Mouse (Mus musculus): ENCODE results near the gene Nhlrc3. TPM values are rescaled to one million over a fixed set of nuclear protein-coding genes. Genes with fewer than 3 reads are reported as not detected.

The Nhlrc3 gene
- total RNA-seq, 2 experiments from 2014 or later = 8.5 to 9.9 TPM

DNA sequence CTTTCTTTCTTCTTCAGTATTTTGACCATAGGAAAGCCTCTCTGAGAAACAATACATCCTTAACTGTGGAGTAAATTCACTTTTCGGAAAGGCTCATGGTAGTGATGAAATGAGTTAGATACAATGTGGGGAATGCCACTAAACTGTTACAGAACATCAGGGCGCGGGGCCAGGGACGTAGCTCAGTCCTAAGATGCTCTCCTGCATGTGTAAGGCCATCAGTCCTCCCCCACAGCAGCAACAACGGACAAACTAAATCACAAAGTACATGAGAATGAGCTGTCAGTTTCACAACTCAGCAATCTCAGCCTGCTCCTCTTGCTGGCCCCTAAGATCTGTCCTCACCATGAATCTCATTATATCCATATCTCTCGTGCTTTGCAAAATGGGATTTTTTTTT lies 8.6 kb downstream of the Nhlrc3 start:
- DNase-seq (ENCODE audit: low spot score in 2 of 2) = no peak

DNA sequence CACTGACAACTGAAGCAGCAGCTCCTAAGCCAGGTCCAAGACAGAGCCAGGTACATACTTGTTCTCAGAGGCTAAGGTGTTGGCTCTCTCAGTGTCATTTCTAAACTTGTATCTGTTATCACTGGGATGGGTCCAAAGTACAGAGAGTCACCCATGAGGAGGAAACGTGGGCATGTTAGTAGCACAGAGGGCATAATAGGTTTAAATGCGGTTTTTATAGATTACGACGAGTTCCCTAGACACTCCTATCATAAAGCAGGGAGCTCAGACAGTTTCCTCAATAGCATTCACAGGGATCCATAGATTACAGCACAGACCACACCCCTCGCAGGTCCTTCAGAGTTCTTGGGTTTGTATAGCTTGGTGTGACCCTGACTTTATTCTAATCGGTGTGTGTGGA lies 9.1 kb downstream of the Nhlrc3 start:
- DNase-seq (ENCODE audit: low spot score in 2 of 2) = no peak

DNA sequence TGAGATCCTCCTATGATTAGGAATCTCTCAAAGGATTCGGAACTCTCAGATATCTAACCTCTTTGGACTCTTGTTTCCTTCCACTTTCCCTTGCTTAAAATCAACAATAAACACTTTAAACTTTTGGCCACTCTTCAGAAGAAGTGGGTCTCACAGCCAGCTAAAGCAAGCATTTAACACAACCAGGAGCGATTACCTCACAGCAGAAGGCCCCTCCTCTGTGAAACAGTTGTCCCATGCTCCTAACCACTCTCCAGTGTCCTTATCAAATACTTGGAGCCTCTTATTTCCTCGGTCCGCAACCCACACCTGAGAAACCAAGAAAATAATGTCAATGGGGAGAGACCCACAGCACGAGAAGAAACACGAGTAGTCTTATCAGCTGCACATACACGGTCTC lies 9.8 kb downstream of the Nhlrc3 start:
- no peak for DNase-seq (ENCODE audit: low spot score in 2 of 2)

DNA sequence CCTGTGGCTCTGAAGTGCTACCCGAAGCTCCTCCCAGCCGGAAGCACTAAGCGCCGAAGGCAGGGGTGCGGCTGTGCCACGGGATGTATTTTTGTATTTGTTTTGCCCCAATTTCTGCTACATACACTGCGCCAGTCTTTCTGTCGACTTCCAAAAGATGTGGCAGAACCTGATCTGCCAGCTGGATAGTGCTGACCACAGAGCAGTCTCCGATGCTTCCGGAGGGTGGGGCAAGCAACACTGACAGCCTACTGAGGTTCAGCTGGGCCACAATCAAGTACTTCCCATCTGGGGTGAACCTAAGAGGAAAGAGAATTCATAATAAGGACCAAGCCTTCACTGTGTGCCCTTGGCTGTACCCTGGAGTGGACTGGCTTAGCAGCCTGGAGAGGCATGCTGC lies 10.8 kb downstream of the Nhlrc3 start:
- peak in 1 of 2 experiments; percentile 5 for DNase-seq (ENCODE audit: low spot score in 2 of 2)

DNA sequence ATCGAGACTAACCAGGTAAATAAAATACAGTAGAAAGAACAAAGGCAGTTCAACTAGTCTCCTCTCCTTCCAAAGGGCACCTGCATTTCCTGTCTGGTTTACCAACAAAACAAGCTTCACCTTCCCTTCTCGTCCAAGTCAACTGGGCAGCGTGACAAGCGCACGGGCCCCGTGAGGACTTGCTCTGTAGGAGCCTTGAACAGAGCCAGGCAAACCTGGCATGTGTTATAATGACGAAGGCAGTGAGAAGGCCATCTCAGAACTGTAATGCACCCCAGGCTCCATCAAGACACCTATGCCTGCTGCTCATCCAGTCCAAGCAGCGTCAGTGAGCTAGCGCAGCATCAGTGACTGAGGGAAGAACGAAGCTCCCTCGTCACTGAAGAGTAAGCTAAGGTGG lies 12.5 kb downstream of the Nhlrc3 start:
- peak; percentile 2 to 8 for DNase-seq (ENCODE audit: low spot score in 2 of 2)

DNA sequence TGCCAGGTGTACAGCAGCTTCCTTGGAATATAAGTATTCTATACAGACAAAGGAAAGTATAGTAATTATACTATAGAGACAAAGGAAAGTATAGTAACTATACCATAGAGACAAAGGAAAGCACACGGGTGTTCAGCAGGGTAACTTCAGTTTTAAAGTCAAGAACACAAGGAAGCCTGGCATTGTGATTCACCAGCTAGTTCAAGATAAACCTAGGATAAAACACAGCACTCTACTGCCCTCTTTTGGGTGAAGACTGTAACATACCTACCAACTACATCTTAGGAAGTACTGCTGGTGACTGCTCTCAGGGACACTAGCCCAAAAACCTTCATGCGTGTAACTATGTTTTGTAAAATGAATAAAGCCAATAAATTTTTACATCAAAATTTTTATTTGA lies 14.9 kb downstream of the Nhlrc3 start:
- DNase-seq (ENCODE audit: low spot score in 2 of 2) = peak in 1 of 2 experiments; percentile 33

DNA sequence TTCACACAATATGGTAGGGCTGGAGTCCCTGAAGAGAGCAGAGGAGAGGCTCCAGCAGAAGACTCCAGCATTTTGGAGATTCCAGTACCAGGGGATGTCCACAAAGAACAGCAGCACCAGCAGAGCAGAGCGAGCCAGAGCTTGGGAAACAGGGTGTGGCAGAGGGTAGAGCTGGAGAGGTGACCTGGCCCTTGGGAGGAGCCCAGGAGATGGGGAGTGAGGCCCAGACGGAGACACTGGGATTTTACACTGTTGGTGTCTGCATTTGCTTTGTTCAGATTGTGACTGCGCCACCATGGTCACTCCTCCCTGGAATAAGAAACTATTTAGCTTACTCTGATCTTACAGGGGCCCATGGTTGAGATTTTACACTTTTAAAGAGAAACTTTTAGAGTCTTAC lies 16.3 kb downstream of the Nhlrc3 start:
- DNase-seq (ENCODE audit: low spot score in 2 of 2) = peak in 1 of 2 experiments; percentile 6

DNA sequence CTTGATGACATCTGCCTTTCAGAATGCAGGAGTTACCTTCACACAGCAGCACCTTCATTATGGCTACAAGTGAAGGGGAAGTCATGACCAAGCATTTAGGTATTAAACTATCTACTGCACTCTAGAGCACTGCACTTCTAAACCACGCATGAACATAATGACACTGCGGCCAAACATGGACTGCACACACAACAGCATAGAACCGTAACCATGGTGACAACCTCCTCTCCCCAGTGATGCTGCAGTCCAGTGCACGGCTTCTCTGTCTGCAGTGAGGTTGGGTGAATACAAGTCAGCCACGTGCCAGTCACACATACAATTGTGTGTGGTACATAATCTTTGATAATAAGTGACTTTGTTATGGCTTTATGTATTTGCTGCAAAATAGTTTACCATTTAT lies 17.6 kb downstream of the Nhlrc3 start:
- peak in 1 of 2 experiments; percentile 4 for DNase-seq (ENCODE audit: low spot score in 2 of 2)

DNA sequence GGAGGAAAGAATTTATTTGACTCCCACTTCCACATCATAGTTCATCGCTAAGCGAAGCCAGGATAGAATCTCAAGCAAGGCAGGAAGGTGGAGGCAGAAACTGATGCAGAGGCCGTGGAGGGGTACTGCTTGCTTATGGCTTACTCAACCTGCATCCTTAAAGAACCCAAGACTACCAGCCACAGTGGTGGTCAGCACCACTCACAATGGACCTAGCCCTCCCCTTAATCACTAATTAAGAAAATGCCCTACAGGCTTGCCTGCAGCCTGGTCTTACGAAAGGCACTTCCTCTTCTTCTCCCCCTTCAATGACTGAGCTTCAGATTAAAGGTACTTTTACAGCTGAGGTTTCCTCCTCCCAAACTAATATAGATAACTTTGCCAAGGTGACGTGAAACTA lies 26.6 kb downstream of the Nhlrc3 start:
- peak in 1 of 2 experiments; percentile 2 for DNase-seq (ENCODE audit: low spot score in 2 of 2)

DNA sequence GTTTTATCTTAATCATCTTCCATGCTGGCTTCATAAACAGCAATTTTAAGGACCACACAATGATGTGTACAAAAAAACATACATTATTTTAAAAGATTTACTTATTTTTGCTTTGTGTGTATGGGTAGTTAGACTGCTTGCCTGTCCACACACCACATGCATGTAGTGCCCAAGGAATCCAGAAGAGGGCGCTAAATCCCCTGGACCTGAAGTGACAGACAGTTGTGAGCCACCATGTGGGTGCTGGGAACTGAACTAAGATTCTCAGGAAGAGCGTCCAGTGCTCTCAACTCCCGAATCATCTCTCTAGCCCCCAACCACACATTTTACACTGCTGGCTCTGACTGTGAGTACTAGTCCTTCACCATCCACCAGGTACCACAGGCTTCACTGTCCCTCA lies 28.5 kb downstream of the Nhlrc3 start:
- DNase-seq (ENCODE audit: low spot score in 2 of 2) = no peak

DNA sequence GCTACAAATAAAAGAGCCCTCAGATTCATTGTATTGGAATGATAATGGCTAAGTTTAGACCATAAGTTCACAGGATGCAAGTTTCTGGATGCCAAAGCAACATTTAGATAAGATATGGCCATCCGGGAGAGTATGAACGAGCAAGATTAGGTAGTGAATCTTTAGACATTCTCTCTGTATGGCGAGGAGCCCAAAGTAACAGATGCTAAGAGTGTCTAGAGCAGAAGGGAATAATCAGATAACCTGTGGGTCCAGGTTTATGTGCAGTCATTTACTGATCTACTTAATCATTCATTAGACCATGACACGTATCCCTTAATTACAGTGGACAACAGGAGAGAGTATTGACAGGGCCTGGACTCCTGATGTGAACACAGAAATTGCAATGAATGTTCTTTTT lies 39.6 kb downstream of the Nhlrc3 start:
- DNase-seq (ENCODE audit: low spot score in 2 of 2) = no peak

DNA sequence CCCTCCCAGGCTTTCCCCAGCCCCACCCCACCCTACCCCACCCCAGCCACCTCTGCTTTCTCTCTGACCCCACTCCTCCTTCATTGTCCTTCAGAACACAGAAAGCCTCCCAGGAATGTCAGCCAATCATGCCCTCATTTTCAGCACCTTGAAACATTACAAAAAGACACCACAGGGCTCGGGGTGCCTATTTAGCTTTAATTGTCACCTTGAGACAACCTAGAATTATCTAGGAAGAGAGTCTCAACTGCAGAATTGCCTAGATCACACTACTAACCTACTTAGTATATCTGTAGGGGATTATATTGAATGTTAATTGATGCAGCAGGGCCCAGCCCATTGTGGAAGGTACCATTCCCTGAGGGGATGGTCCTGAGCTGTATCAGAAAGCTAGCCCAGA lies 40.4 kb downstream of the Nhlrc3 start:
- DNase-seq (ENCODE audit: low spot score in 2 of 2) = no peak

DNA sequence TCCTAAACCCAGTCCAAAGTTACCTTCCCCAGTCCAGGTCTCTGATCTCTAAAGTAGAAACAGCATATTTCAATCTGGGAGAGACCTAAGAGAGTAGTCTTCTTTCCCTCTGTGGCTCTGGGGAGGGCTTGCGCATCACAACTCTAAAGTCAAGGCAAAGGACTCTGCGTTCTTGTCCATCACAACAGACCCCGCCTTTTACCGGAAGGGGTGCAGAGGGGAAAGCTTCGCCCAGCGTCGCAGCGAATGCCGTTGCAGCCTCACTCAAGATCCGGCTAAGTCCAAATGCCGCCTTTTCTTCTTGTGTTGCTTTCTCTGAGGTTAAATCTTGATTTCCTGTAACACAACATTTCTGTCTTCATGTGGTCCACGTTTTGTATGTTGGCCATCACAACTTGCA lies 41.5 kb downstream of the Nhlrc3 start:
- DNase-seq (ENCODE audit: low spot score in 2 of 2) = no peak

DNA sequence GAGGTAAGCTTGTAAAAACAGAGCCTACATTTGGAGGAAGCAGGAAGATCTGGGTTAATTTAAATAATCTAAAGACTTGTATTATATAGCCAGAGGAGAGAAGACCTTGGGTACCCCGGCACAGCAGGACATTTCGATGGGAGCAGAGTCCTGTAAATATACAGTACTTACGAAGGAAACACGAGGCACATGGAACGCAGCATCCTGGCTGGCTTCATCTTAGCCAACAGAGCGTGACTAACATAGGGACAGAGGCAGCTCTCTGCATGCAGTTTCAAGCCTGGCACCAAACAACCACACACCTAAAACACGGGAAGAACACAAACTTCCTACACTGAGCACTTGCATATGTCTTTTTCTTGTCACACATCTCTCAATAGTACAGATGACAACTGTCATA lies 45.4 kb downstream of the Nhlrc3 start:
- no peak for DNase-seq (ENCODE audit: low spot score in 2 of 2)

DNA sequence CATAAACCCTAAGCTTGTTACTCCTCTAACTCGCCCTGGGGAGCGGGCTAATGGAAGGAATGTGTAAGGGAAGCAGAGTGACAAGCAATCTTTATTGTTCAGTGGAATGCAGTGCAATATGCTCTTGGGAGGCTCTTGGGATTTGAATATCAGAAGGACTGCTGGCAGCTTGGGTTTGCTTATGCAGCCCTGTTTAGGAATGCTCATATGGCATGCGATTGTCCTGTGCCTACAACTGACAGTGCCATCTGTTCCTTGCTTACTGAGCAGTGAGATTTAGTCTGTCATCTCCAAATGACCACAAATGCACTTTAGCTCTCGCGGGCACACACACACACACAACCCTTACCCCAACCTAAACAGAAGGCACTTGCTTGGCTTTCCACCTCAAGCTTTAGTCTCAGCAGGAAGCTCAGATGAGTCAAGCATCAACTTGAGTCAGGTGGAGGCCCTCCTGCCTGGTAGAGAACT lies 47.1 kb downstream of the Nhlrc3 start:
- no peak for DNase-seq (ENCODE audit: low spot score in 2 of 2)

DNA sequence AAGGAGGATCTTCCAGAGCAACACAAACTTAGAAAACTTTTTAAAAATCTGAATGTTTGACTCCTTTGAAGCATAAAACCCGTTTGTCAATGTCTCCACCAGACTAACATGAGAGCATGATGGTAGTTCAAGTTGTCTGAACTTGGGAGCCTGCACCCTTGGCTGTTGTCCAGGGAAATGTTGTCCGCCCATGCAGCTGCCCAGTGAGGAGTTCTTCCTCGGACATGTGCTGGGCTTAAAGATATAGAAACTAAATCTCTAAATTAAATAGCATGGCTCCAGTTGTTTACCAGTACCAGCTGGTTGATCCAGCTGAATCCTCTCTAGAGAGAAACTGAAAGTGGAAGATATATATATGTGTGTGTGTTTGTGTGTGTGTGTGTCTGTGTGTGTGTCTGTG lies 49.2 kb downstream of the Nhlrc3 start:
- DNase-seq (ENCODE audit: low spot score in 2 of 2) = no peak

DNA sequence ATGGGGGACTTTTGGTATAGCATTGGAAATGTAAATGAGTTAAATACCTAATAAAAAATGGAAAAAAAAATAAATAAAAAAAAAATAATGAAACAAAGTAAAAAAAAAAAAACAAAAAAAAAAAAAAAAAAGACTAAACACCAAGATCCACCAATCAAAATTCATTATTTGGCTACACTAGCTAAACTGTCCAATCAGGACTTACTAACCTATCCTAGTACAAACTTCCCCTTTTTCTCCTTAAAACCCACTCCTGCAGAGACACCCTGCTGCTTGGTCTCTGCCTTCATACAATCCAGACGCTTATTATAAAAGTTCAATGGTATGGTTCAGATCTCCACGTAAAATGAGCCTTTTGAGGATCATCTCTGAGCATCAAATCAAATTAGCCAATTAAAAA lies 49.7 kb downstream of the Nhlrc3 start:
- DNase-seq (ENCODE audit: low spot score in 2 of 2) = no peak

DNA sequence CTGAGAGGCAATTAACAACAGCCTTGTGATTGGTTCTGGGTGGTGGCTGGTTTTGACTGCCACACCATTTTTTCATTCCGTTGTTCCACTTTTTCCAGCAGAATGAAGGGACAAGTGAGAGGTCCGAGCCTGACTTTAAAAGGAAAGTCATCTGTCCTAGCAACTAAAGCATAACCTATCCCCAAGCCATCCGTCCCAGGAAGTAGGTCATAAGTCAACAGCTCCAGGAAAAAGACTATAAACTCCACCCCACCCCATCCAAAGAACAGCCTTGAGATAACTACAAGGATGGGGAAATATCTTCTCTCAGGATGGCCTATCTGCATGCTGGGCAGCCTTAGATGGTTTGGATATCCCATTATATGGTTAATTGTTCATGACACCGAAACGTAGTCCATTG lies 50.9 kb downstream of the Nhlrc3 start:
- DNase-seq (ENCODE audit: low spot score in 2 of 2) = no peak

DNA sequence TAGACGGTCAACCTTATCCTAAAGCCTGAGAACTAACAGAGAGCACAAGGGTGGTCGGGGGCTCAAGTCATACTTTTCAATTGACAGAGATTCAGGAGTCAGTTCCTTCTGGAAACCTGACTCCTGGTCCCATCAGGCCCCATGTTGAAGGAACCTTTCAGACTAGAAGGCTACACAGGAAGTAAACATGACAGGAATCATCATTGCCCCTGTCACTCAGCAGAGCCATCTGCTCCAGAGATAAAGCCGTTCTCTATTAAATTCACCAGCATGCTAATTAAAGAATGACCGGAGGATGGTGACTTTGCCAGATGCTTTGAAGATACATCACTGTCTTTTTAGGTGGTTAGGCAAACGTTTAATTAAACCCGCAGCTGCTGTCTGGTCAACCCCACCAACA lies 53.1 kb downstream of the Nhlrc3 start:
- no peak for DNase-seq (ENCODE audit: low spot score in 2 of 2)

DNA sequence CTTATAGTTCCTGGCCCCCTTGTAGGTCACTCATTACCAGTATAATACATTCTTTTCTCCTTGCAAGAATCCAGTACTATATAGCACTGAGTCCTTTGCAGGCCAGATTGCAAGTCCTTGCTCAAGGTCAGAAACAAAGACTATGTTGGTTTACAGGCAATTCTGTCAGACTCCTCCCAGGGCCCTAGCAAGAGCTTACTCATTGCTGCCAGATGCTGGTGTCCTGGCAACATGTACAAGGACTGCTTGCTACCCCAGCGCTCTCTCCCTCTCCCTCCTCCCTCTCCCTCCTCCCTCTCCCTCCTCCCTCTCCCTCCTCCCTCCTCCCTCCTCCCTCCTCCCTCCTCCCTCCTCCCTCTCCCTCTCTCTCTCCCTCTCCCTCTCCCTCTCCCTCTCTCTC lies 56.0 kb downstream of the Nhlrc3 start:
- DNase-seq (ENCODE audit: low spot score in 2 of 2) = peak in 1 of 2 experiments; percentile 6
